Mouse (Mus musculus) stomach, postnatal 0 days (tissue): Measurements from ENCODE around the gene Fgfr1op2.

Experiments used
- CTCF ChIP-seq: IDR thresholded peaks from 2 replicates; pipeline ENCODE4 v1.5.1; 2016; ENCODE audit warnings: antibody characterized with exemption, low read depth, mild to moderate bottlenecking, moderate library complexity
- EP300 ChIP-seq: optimal IDR thresholded peaks from 2 replicates; pipeline ENCODE3; 2016; ENCODE audit warnings: antibody characterized with exemption

GRCm38 (mm10) chr6:146633629-146634014 is 56.6 kb downstream of the Fgfr1op2 start:
- TF ChIP-seq CTCF (no peak), EP300 (no peak)
